Mouse (Mus musculus) stomach, embryonic 16.5 days (tissue): Measurements from ENCODE around the gene Slc23a3. TPM values are rescaled to one million over a fixed set of nuclear protein-coding genes. Genes with fewer than 3 reads are reported as not detected.

Experiments used
- ATAC-seq: fragments of 200-750 bp; cut with Nextera tagmentation; 2 replicates; pipeline ENCODE4 v1.8.0; 2017; ENCODE audit warnings: moderate number of reproducible peaks, moderate TSS enrichment; ENCODE audit not compliant: insufficient read depth, low FRiP score
- H3K27ac ChIP-seq: fragments of 300-500 bp; sonication (generic); 2 replicates; pipeline ENCODE4 v1.5.1; 2014; ENCODE audit warnings: low read length
- H3K27me3 ChIP-seq: fragments of 300-500 bp; sonication (generic); 2 replicates; pipeline ENCODE4 v1.6.1; 2014; ENCODE audit warnings: low read length, control low read depth, mixed read lengths; ENCODE audit not compliant: control insufficient read depth, insufficient read depth
- H3K36me3 ChIP-seq: fragments of 300-500 bp; sonication (generic); 2 replicates; pipeline ENCODE4 v1.6.1; 2014; ENCODE audit warnings: low read length; ENCODE audit not compliant: control insufficient read depth, insufficient read depth
- H3K4me1 ChIP-seq: fragments of 300-500 bp; sonication (generic); 2 replicates; pipeline ENCODE4 v1.6.1; 2014; ENCODE audit warnings: low read length, control low read depth, mixed read lengths; ENCODE audit not compliant: control insufficient read depth, insufficient read depth
- H3K4me2 ChIP-seq: fragments of 300-500 bp; sonication (generic); 2 replicates; pipeline ENCODE4 v1.6.1; 2014; ENCODE audit warnings: low read depth, low read length, mixed read lengths
- H3K4me3 ChIP-seq: fragments of 300-500 bp; sonication (generic); replicated peaks from 2 replicates; pipeline ENCODE4 v1.5.1; 2014; ENCODE audit warnings: mild to moderate bottlenecking, low read length
- H3K9ac ChIP-seq: fragments of 300-500 bp; sonication (generic); 2 replicates; pipeline ENCODE4 v1.6.1; 2014; ENCODE audit warnings: low read length
- H3K9me3 ChIP-seq: fragments of 300-500 bp; sonication (generic); replicated peaks from 2 replicates; pipeline ENCODE4 v1.6.1; 2016; ENCODE audit warnings: low read length, control low read depth; ENCODE audit not compliant: control insufficient read depth
- WGBS: fragments of 180-500 bp; shearing (Covaris S2); extraction: QIAGEN DNeasy Blood & Tissue Kit; methylation state at CpG from one replicate; pipeline ENCODE4 v1.1.7; 2014; 5-methylcytosine and 5-hydroxymethylcytosine counted together
- polyA plus RNA-seq: library from polyadenylated mRNA; unstranded; fragments of >200 nt; fragmentation: Nextera tagmentation; extraction: Ambion mirVana; gene quantifications from 2 replicates; pipeline ENCODE4 v1.2.1, GENCODE M21; 2015

The Slc23a3 gene
- polyA plus RNA-seq, 1 experiment from 2014 or later = 1.3 TPM

DNA sequence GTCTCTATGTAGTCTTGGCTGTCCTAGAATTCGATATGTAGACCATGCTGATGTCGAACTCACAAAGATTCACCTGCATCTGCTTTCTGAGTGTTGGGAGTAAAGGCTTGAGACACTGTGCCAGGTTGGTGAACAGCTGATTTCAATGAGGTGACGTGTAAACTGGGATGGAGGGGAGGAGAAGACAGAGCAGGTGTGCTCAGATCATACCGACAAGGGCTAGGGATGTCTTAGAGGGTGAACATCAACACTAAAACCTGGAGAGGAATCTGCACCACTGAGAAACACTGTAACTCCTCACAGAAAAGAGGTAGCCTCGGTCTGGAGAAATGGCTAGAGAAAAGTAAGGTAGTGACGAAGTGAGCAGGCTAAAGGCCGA is 34.4 kb upstream of the Slc23a3 start:
- H3K36me3 ChIP-seq = 0 out of 2 replicates have a peak, but pooled peaks cover 8% of the 10 kb centered on the region
- H3K4me1 ChIP-seq = peaks cover 13% of the 10 kb centered on the region; the same call in 1 of the 2 replicates
- peak overlapping the region; percentile 87 for H3K9ac ChIP-seq
- WGBS = 6% methylated on average over 7 of the region's 7 CpGs
- no peaks in the 10 kb centered on the region for H3K27me3 ChIP-seq
- peak; percentile 6; the same call in 1 of the 2 replicates for ATAC-seq
- H3K4me3 ChIP-seq = peak overlapping the region; percentile 89
- peak overlapping the region; percentile 92 for H3K27ac ChIP-seq
- no peaks in the 10 kb centered on the region for H3K9me3 ChIP-seq
- peak overlapping the region; percentile 92 for H3K4me2 ChIP-seq

GRCm38 (mm10) chr1:75160256-75160617 is 26.5 kb upstream of the Slc23a3 start:
- H3K4me3 ChIP-seq = no peak overlapping the region
- no peaks in the 10 kb centered on the region for H3K27me3 ChIP-seq
- H3K9ac ChIP-seq = no peak overlapping the region
- H3K9me3 ChIP-seq = no peaks in the 10 kb centered on the region
- H3K36me3 ChIP-seq = no peaks in the 10 kb centered on the region
- ATAC-seq = no peak
- H3K4me2 ChIP-seq = no peak overlapping the region
- no peaks in the 10 kb centered on the region for H3K4me1 ChIP-seq
- no peak overlapping the region for H3K27ac ChIP-seq
- 72% methylated on average over 4 of the region's 4 CpGs for WGBS

DNA sequence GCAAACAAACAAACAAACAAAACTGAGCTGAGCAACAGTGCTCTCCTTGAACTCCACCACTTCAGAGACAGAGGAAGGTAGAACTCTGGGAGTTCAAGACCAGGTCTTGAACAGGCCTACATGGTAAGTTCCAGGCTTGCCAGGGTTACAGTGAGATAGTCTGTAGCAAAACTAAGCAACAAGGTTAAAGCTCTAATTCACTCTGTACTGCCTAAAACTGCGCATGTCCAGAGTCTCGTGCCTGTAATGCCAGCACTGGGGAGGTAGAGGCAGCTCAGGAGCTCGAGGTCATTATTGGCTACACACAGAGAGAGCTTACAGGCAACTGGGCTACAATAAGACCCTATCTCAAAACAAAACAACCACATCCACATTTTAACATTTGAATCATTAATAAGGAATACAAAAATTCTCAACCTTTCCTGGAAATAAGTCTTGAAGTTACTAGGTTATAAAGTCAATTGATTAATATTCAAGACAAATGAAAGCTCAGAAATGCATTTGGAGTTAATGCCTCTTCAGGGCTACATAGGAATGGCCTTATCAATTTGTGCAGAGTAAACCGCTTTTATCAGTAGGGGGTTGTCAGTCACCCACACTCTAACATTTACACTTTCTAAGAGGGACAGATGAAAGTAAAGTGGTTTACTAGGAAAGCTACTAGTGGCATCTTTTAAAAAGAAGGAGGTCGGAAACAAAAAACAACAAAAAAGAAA is 26.0 kb upstream of the Slc23a3 start:
- H3K36me3 ChIP-seq = no peaks in the 10 kb centered on the region
- H3K27ac ChIP-seq = no peak overlapping the region
- no peak overlapping the region for H3K9ac ChIP-seq
- 54% methylated on average over 5 of the region's 5 CpGs for WGBS
- H3K4me3 ChIP-seq = no peak overlapping the region
- no peaks in the 10 kb centered on the region for H3K9me3 ChIP-seq
- H3K4me1 ChIP-seq = no peaks in the 10 kb centered on the region
- no peaks in the 10 kb centered on the region for H3K27me3 ChIP-seq
- no peak overlapping the region for H3K4me2 ChIP-seq
- ATAC-seq = no peak

- Histone ChIP-seq H3K9me3 (no peaks in the 10 kb centered on the region), H3K4me2 (no peak overlapping the region), H3K27ac (no peak overlapping the region), H3K36me3 (no peaks in the 10 kb centered on the region), H3K4me3 (no peak overlapping the region), H3K9ac (no peak overlapping the region), H3K27me3 (no peaks in the 10 kb centered on the region), H3K4me1 (no peaks in the 10 kb centered on the region)
- ATAC-seq = no peak
Measured at GRCm38 (mm10) chr1:75158990-75159389, 25.3 kb upstream of the Slc23a3 start.

GRCm38 (mm10) chr1:75155837-75156236 is 22.1 kb upstream of the Slc23a3 start:
- 35% methylated on average over 3 of the region's 3 CpGs for WGBS
- H3K4me2 ChIP-seq = no peak overlapping the region
- H3K27ac ChIP-seq = no peak overlapping the region
- no peak for ATAC-seq
- H3K4me3 ChIP-seq = no peak overlapping the region
- H3K9ac ChIP-seq = no peak overlapping the region
- no peaks in the 10 kb centered on the region for H3K4me1 ChIP-seq
- no peaks in the 10 kb centered on the region for H3K27me3 ChIP-seq
- no peaks in the 10 kb centered on the region for H3K36me3 ChIP-seq
- H3K9me3 ChIP-seq = no peaks in the 10 kb centered on the region

- 90% methylated on average over 4 of the region's 4 CpGs for WGBS
Measured at GRCm38 (mm10) chr1:75148727-75149126, 15.0 kb upstream of the Slc23a3 start.

DNA sequence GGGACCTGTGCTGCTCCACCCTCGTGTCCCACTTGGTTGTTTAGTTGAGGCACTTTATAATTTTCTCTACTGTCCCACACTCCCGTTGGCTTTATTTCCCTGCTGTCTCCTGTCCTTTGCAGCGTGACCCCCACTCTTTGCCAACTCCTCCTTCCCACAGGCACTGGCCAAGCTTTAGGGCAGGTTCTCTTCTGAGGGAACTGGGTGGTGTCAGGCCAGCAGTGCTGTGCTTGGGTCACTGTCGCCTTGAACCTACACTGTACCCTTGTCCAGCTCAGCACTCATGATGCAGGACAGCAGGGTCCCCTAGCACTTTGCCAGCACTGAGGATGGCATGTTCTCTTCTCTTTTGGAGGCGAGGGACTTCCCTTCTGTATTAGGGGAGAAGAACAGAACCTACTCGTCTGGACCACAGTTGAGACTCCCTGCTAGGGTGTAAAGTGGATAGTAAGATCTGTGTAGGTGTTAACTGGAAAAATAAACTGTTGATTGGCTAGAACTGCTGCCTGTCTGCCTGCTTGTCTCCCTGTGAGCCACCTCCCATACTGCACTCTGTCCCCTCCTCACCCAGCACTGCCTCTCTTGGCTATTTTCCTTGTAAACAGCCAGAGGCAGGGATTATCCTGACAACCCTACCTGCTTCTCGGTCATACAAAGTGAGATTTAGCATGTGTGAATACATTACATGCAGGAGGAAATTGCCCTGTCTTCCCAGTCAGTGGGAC is 13.9 kb upstream of the Slc23a3 start:
- no peak overlapping the region for H3K27ac ChIP-seq
- ATAC-seq = no peak
- peaks cover 9% of the 10 kb centered on the region for H3K4me1 ChIP-seq
- H3K9ac ChIP-seq = peak overlapping the region; percentile 24; the same call in 1 of the 2 replicates
- no peaks in the 10 kb centered on the region for H3K27me3 ChIP-seq
- H3K4me2 ChIP-seq = no peak overlapping the region
- 78% methylated on average over 7 of the region's 7 CpGs for WGBS
- H3K4me3 ChIP-seq = no peak overlapping the region
- peaks cover 20% of the 10 kb centered on the region; the same call in 1 of the 2 replicates for H3K36me3 ChIP-seq
- H3K9me3 ChIP-seq = no peaks in the 10 kb centered on the region

More at GRCm38 (mm10) chr1:75148727-75149126, 15.0 kb upstream of the Slc23a3 start:
- Histone ChIP-seq H3K27ac (no peak overlapping the region), H3K36me3 (peaks cover 20% of the 10 kb centered on the region; the same call in 1 of the 2 replicates), H3K9me3 (no peaks in the 10 kb centered on the region), H3K4me1 (peaks cover 6% of the 10 kb centered on the region), H3K4me2 (no peak overlapping the region), H3K27me3 (no peaks in the 10 kb centered on the region), H3K4me3 (no peak overlapping the region), H3K9ac (no peak overlapping the region)
- ATAC-seq = no peak

GRCm38 (mm10) chr1:75145589-75145988 is 11.9 kb upstream of the Slc23a3 start:
- H3K27ac ChIP-seq = no peak overlapping the region
- H3K4me3 ChIP-seq = no peak overlapping the region
- 94% methylated on average over 3 of the region's 3 CpGs for WGBS
- H3K9ac ChIP-seq = no peak overlapping the region
- H3K4me2 ChIP-seq = no peak overlapping the region
- no peak for ATAC-seq
- H3K9me3 ChIP-seq = no peaks in the 10 kb centered on the region
- no peaks in the 10 kb centered on the region for H3K27me3 ChIP-seq
- H3K4me1 ChIP-seq = peaks cover 14% of the 10 kb centered on the region
- peaks cover 20% of the 10 kb centered on the region; the same call in 1 of the 2 replicates for H3K36me3 ChIP-seq
